Mouse (Mus musculus) limb, embryonic 11.5 days (tissue): ENCODE results near the gene Lyrm7. TPM values are rescaled to one million over a fixed set of nuclear protein-coding genes. Genes with fewer than 3 reads are reported as not detected.
"Not testable (repeated sequence)": the region's sequence is repeated elsewhere in the genome, so short reads cannot be mapped to it uniquely, and the experiment has no call there.

Experiments used
- ATAC-seq: fragments of 200-750 bp; cut with Nextera tagmentation; 2 replicates; pipeline ENCODE4 v1.8.0; 2017; ENCODE audit warnings: low read depth; ENCODE audit not compliant: insufficient number of reproducible peaks, low FRiP score, low TSS enrichment
- DNase-seq: peaks from one replicate; pipeline ENCODE4 v3.0.0-alpha.2; 2015; ENCODE audit warnings: low spot score
- H3K27ac ChIP-seq: fragments of 300-500 bp; sonication (generic); replicated peaks from 2 replicates; pipeline ENCODE4 v1.5.1; 2014; ENCODE audit warnings: low read depth, mild to moderate bottlenecking, low read length
- H3K27me3 ChIP-seq: fragments of 300-500 bp; sonication (generic); 2 replicates; pipeline ENCODE4 v1.6.1; 2014; ENCODE audit warnings: mild to moderate bottlenecking, low read length, mixed read lengths; ENCODE audit not compliant: control insufficient read depth, insufficient read depth
- H3K36me3 ChIP-seq: fragments of 300-500 bp; sonication (generic); 2 replicates; pipeline ENCODE4 v1.6.1; 2014; ENCODE audit warnings: mild to moderate bottlenecking, low read length, moderate library complexity, mixed read lengths; ENCODE audit not compliant: control insufficient read depth, insufficient read depth
- H3K4me1 ChIP-seq: fragments of 300-500 bp; sonication (generic); 2 replicates; pipeline ENCODE4 v1.6.1; 2014; ENCODE audit warnings: low read length, mixed read lengths; ENCODE audit not compliant: control insufficient read depth, insufficient read depth
- H3K4me2 ChIP-seq: fragments of 300-500 bp; sonication (generic); 2 replicates; pipeline ENCODE4 v1.6.1; 2014; ENCODE audit warnings: low read depth, mild to moderate bottlenecking, moderate library complexity; ENCODE audit not compliant: severe bottlenecking
- H3K4me3 ChIP-seq: fragments of 300-500 bp; sonication (generic); 2 replicates; pipeline ENCODE4 v1.5.1; 2014; ENCODE audit warnings: low read depth, low read length
- H3K9ac ChIP-seq: fragments of 300-500 bp; sonication (generic); 2 replicates; pipeline ENCODE4 v1.6.1; 2014; ENCODE audit warnings: mild to moderate bottlenecking, low read length
- H3K9me3 ChIP-seq: fragments of 300-500 bp; sonication (generic); 2 replicates; pipeline ENCODE4 v1.6.1; 2016; ENCODE audit warnings: low read length; ENCODE audit not compliant: control insufficient read depth
- WGBS: fragments of 180-500 bp; shearing (Covaris S2); extraction: QIAGEN DNeasy Blood & Tissue Kit; methylation state at CpG from one replicate; pipeline ENCODE4 v1.1.7; 2014; 5-methylcytosine and 5-hydroxymethylcytosine counted together
- polyA plus RNA-seq: library from polyadenylated mRNA; unstranded; fragments of >200 nt; fragmentation: Nextera tagmentation; extraction: Ambion mirVana; gene quantifications from 2 replicates; pipeline ENCODE4 v1.2.1, GENCODE M21; 2014

Gene Lyrm7
- polyA plus RNA-seq, 1 experiment from 2014 or later: 7.8 TPM

GRCm38 (mm10) chr11:54865330-54866085, 4.8 kb upstream of the Lyrm7 start:
- H3K4me2 ChIP-seq: peak overlapping the region; percentile 60
- H3K27ac ChIP-seq: peak overlapping the region; percentile 70; the same call in 1 of the 2 replicates
- H3K9ac ChIP-seq: peak overlapping the region; percentile 97
- DNase-seq: no peak
- 75% methylated on average over 6 of the region's 6 CpGs for WGBS
- peak overlapping the region; percentile 91 for H3K4me3 ChIP-seq
- H3K27me3 ChIP-seq: no peaks in the 10 kb centered on the region
- no peaks in the 10 kb centered on the region for H3K9me3 ChIP-seq
- ATAC-seq: no peak
- no peaks in the 10 kb centered on the region for H3K4me1 ChIP-seq
- no peaks in the 10 kb centered on the region for H3K36me3 ChIP-seq

GRCm38 (mm10) chr11:54862621-54863520, 2.2 kb upstream of the Lyrm7 start:
- no peak for ATAC-seq
- Histone ChIP-seq H3K27ac (no peak overlapping the region), H3K4me3 (no peak overlapping the region), H3K9ac (no peak overlapping the region), H3K27me3 (no peaks in the 10 kb centered on the region), H3K4me1 (no peaks in the 10 kb centered on the region), H3K4me2 (no peak overlapping the region), H3K9me3 (no peaks in the 10 kb centered on the region), H3K36me3 (no peaks in the 10 kb centered on the region)
- DNase-seq: peak; percentile 66
- WGBS: 50% methylated on average over 10 of the region's 10 CpGs

DNA sequence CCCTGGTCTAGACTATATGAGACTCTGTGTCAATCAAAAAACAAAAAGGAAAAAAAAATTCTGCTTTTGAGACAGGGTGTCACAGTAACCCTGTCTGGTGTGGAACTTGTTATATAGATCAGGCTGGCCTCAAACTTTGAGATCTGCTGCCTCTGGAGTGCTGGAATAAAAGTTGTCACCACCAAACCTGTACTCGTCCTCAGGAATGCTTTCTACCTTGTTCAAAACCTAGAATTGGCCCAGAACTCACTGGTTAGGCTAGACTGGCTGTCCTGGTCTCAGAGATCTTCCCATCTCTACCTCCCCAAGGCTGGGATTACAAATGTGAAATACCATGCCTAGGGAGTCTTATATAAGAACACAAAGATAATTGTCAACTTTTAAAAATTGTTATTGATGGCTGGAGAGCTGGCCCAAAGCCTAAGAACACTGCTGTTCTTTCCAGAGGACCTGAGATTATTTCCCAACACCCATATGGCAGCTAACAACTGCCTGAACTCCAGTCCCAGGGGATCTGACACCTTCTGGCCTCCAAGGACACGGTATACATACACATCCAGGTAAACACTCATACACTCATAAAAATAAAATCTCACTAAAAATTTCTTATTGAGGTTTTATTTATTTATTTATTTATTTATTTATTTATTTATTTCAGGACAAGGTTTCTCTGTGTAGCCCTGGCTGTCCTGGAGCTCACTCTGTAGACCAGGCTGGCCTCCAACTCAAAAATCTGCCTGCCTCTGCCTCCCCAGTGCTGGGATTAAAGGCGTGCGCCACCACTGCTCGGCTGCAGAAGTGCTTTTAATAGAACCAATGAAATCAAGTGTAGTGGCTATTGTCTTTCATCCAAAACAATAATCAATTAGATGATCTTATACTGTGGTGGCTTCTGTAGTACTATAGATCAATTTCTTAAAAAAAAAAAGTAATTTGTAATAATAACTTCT, 1.0 kb upstream of the Lyrm7 start:
- DNase-seq (no peak), ATAC-seq (no peak)
- Histone ChIP-seq H3K9ac (no peak overlapping the region), H3K27me3 (no peaks in the 10 kb centered on the region), H3K27ac (no peak overlapping the region), H3K4me1 (no peaks in the 10 kb centered on the region), H3K4me2 (0 out of 2 replicates have a peak overlapping the region, but pooled peaks have one; percentile 56), H3K36me3 (no peaks in the 10 kb centered on the region), H3K4me3 (no peak overlapping the region), H3K9me3 (no peaks in the 10 kb centered on the region)
- WGBS: 89% methylated on average over 5 of the region's 5 CpGs

DNA sequence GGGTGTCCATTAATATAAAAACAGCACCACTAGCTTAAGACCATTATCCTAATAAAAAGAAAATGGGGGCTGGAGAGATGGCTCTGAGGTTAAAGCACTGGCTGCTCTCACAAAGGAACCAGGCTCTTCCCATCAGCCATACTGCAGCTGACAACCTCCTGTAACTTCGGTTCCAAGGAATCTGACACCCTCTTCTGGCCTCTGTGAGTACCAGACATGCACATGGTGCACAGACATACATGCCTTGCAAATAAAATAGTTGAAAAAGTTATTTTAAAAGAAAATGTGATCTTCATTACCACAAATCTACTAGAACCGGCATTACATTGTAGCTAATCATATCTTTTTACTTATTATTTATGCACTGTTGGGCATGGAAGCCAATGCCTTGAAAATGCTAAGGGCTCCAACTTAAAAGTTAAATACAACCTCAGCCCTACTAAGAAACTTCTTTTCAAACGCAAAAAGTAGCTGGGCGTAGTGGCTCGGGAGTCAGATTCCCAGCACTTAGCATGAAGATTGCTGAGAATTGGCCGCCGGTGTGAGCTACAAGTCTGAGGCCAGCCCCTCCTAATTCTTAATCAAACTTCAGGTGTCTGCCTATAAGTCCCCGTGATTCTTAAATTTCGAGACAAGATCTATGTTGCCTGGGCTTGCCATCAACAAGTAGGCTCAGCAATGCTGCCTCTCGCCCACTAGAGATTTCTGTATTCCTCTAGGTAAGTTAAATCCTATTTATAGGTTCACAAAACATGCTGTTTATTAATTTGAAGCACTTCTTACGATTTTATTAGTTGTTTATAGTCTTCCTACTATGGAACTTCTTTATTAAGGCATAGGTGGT, 1.2 kb downstream of the Lyrm7 start:
- Histone ChIP-seq H3K4me3 (peak overlapping the region; percentile 59), H3K36me3 (no peaks in the 10 kb centered on the region), H3K9ac (peak overlapping the region; percentile 71), H3K9me3 (no peaks in the 10 kb centered on the region), H3K27me3 (no peaks in the 10 kb centered on the region), H3K4me2 (peak overlapping the region; percentile 76), H3K4me1 (no peaks in the 10 kb centered on the region), H3K27ac (no peak overlapping the region)
- DNase-seq (no peak), ATAC-seq (no peak)
- 25% methylated on average over 11 of the region's 11 CpGs for WGBS

GRCm38 (mm10) chr11:54858880-54859279, 1.8 kb downstream of the Lyrm7 start:
- not testable (repeated sequence) for H3K9me3 ChIP-seq, ATAC-seq, H3K4me3 ChIP-seq, H3K36me3 ChIP-seq, H3K27me3 ChIP-seq, H3K27ac ChIP-seq, H3K9ac ChIP-seq, H3K4me1 ChIP-seq, DNase-seq, H3K4me2 ChIP-seq
- WGBS: 98% methylated on average over 11 of the region's 12 CpGs

GRCm38 (mm10) chr11:54851656-54852055, 9.1 kb downstream of the Lyrm7 start:
- Histone ChIP-seq H3K4me2 (no peak overlapping the region), H3K27ac (no peak overlapping the region), H3K36me3 (no peaks in the 10 kb centered on the region), H3K27me3 (no peaks in the 10 kb centered on the region), H3K4me3 (no peak overlapping the region), H3K9me3 (no peaks in the 10 kb centered on the region), H3K9ac (no peak overlapping the region), H3K4me1 (no peaks in the 10 kb centered on the region)
- DNase-seq (no peak), ATAC-seq (no peak)
- 92% methylated on average over 12 of the region's 12 CpGs for WGBS

GRCm38 (mm10) chr11:54849961-54850758, 10.6 kb downstream of the Lyrm7 start:
- no peak overlapping the region for H3K4me3 ChIP-seq
- no peak overlapping the region for H3K9ac ChIP-seq
- H3K36me3 ChIP-seq: no peaks in the 10 kb centered on the region
- no peak overlapping the region for H3K4me2 ChIP-seq
- WGBS: 85% methylated on average over 10 of the region's 10 CpGs
- no peaks in the 10 kb centered on the region for H3K27me3 ChIP-seq
- ATAC-seq (no peak), DNase-seq (no peak)
- no peaks in the 10 kb centered on the region for H3K4me1 ChIP-seq
- no peak overlapping the region for H3K27ac ChIP-seq
- H3K9me3 ChIP-seq: no peaks in the 10 kb centered on the region
